Mouse (Mus musculus): ENCODE measurements around the gene 1190007I07Rik. TPM values are rescaled to one million over a fixed set of nuclear protein-coding genes. Genes with fewer than 3 reads are reported as not detected.

1190007I07Rik gene
- polyA plus RNA-seq, 1 experiment from 2014 or later = 38.2 TPM

DNA sequence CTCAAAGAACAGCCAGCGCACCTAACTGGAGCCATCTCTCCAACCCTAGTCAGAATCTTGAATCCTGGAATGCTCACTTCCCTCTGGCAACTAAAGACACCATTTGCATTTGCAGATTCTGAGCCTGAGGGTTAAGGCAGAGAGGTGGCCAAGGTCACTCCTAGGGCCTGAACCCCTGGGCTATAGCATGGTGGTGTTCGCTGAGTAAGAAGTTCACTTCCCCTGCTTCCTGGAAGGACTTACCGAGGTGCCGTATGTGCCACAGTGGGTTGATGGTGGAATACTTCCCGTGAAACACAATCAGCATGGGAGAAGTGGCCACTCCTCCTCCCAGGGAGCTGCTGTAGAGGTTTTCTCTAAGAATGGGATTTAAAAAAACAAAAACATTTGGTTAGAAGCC, 29.6 kb upstream of the 1190007I07Rik start:
- Histone ChIP-seq H3K9ac (ENCODE audit: low read depth, low read length) (no peak overlapping the region), H3K36me3 (ENCODE audit: control insufficient read depth, insufficient read depth, low read length) (peaks cover 11% of the 10 kb centered on the region), H3K27ac (ENCODE audit: low read depth, low read length) (no peak overlapping the region), H3K27me3 (ENCODE audit: control insufficient read depth, insufficient read depth, low read length) (no peaks in the 10 kb centered on the region), H3K4me2 (no peak overlapping the region), H3K4me1 (ENCODE audit: control insufficient read depth, insufficient read depth, low read length) (no peaks in the 10 kb centered on the region), H3K4me3 (ENCODE audit: low read depth, low read length) (no peak overlapping the region), H3K9me3 (replicated peaks; ENCODE audit: control insufficient read depth, low read length) (no peaks in the 10 kb centered on the region)
- ATAC-seq (replicated peaks; ENCODE audit: insufficient number of reproducible peaks, low FRiP score, low TSS enrichment) = no peak
- 58% methylated on average over 5 of the region's 5 CpGs for WGBS (ENCODE audit: insufficient replicate concordance)

DNA sequence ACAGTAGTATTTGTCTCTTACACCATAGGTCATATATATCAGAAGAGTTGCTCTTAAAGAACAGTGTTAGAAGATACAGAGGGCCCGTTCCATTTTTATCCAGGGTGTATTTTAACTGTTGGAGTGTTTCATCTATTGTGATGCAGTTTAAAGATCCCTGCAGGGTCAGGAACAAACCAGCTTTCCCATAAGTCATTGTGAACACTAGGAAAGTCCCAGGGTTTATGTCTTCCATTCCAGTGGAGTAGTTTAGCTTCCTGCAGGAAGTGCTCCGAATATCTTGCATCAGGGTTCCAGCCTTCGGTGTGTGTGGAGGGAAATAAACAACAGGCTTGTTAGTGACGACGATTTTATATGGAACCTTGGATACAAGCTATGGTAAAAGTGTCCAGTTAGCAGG, 28.2 kb upstream of the 1190007I07Rik start:
- H3K27me3 ChIP-seq (ENCODE audit: control insufficient read depth, insufficient read depth, low read length) = no peaks in the 10 kb centered on the region
- WGBS (ENCODE audit: insufficient replicate concordance) = 90% methylated on average over 5 of the region's 5 CpGs
- H3K4me1 ChIP-seq (ENCODE audit: control insufficient read depth, insufficient read depth, low read length) = no peaks in the 10 kb centered on the region
- no peak overlapping the region for H3K4me2 ChIP-seq
- no peaks in the 10 kb centered on the region for H3K9me3 ChIP-seq (replicated peaks; ENCODE audit: control insufficient read depth, low read length)
- peaks cover 14% of the 10 kb centered on the region for H3K36me3 ChIP-seq (ENCODE audit: control insufficient read depth, insufficient read depth, low read length)
- no peak overlapping the region for H3K27ac ChIP-seq (ENCODE audit: low read depth, low read length)
- ATAC-seq (replicated peaks; ENCODE audit: insufficient number of reproducible peaks, low FRiP score, low TSS enrichment) = no peak
- no peak overlapping the region for H3K4me3 ChIP-seq (ENCODE audit: low read depth, low read length)
- H3K9ac ChIP-seq (ENCODE audit: low read depth, low read length) = no peak overlapping the region

DNA sequence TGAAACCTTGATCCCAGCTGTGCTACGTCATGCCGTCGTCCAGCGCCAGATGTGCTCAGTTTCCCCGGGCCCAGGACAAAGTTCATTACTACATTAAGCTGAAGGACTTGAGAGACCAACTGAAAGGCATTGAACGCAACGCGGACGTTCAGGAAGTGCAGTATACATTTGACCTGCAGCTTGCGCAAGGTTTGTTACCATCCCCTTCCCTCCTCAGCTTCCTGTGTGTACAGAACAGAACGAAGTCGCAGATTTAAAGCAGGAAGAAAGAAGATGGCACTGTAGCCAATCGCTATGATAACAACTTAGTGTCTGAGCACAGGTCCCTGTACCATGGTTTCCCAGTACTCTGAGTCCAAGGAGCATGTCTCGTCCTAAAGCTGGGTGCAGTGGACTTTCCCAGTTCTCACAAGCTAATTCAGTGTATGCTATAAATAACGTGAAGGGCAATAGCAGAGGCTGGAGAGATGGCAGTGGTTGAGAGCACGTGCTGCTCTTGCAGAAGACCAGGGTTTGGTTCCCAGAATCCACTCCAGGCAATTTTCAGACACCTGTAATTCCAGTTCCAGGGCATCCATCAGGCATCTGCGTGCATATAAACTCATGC, 24.3 kb upstream of the 1190007I07Rik start:
- H3K36me3 ChIP-seq (ENCODE audit: control insufficient read depth, insufficient read depth, low read length) = peaks cover 32% of the 10 kb centered on the region
- 83% methylated on average over 17 of the region's 17 CpGs for WGBS (ENCODE audit: insufficient replicate concordance)
- H3K9ac ChIP-seq (ENCODE audit: low read depth, low read length) = no peak overlapping the region
- H3K4me1 ChIP-seq (ENCODE audit: control insufficient read depth, insufficient read depth, low read length) = no peaks in the 10 kb centered on the region
- no peak overlapping the region for H3K27ac ChIP-seq (ENCODE audit: low read depth, low read length)
- ATAC-seq (replicated peaks; ENCODE audit: insufficient number of reproducible peaks, low FRiP score, low TSS enrichment) = no peak
- H3K9me3 ChIP-seq (replicated peaks; ENCODE audit: control insufficient read depth, low read length) = no peaks in the 10 kb centered on the region
- H3K4me2 ChIP-seq = no peak overlapping the region
- H3K27me3 ChIP-seq (ENCODE audit: control insufficient read depth, insufficient read depth, low read length) = no peaks in the 10 kb centered on the region
- H3K4me3 ChIP-seq (ENCODE audit: low read depth, low read length) = no peak overlapping the region

DNA sequence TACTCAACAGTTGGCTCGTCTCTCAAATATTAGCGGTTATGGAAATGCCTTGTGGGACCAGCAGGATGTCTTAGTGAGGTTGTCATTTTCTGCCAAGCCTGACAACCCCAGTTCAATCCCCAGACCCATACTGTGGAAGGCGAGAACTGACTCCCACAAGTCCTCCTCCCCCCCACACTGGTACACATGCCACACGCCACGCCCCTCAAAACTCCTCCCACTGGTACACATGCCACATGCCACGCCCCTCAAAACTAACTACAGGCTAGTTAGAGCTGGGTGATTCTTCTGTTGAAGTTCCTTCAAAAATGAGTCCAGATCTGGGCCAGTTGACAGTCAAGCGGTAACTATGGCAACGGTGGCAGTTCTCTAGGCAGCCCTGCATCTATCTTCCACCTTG, 23.1 kb upstream of the 1190007I07Rik start:
- Histone ChIP-seq H3K4me1 (ENCODE audit: control insufficient read depth, insufficient read depth, low read length) (no peaks in the 10 kb centered on the region), H3K27me3 (ENCODE audit: control insufficient read depth, insufficient read depth, low read length) (no peaks in the 10 kb centered on the region), H3K9me3 (replicated peaks; ENCODE audit: control insufficient read depth, low read length) (no peaks in the 10 kb centered on the region), H3K27ac (ENCODE audit: low read depth, low read length) (no peak overlapping the region), H3K4me3 (ENCODE audit: low read depth, low read length) (no peak overlapping the region), H3K36me3 (ENCODE audit: control insufficient read depth, insufficient read depth, low read length) (peaks cover 29% of the 10 kb centered on the region), H3K9ac (ENCODE audit: low read depth, low read length) (no peak overlapping the region), H3K4me2 (no peak overlapping the region)
- WGBS (ENCODE audit: insufficient replicate concordance) = 93% methylated on average over 8 of the region's 8 CpGs
- ATAC-seq (replicated peaks; ENCODE audit: insufficient number of reproducible peaks, low FRiP score, low TSS enrichment) = no peak

DNA sequence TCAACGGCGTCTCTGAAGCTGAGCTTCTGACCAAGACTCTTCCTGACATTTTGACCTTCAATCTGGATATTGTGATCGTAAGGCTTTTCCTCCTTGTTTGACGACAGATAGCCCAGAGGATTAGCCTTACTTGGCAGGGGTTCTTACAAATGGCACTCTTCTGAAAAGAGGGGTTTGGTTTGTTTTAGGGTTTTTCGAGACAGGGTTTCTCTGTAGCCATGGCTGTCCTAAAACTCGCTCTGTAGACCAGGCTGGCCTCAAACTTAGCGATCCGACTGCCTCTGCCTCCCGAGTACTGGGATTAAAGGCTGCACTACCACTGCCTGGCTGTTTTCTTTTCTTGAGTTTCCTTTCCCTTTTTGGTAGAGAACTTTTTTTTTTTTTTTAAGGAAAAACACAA, 18.5 kb upstream of the 1190007I07Rik start:
- H3K4me2 ChIP-seq = no peak overlapping the region
- no peak overlapping the region for H3K27ac ChIP-seq (ENCODE audit: low read depth, low read length)
- no peaks in the 10 kb centered on the region for H3K9me3 ChIP-seq (replicated peaks; ENCODE audit: control insufficient read depth, low read length)
- 91% methylated on average over 8 of the region's 9 CpGs for WGBS (ENCODE audit: insufficient replicate concordance)
- H3K9ac ChIP-seq (ENCODE audit: low read depth, low read length) = no peak overlapping the region
- no peaks in the 10 kb centered on the region for H3K27me3 ChIP-seq (ENCODE audit: control insufficient read depth, insufficient read depth, low read length)
- peaks cover 36% of the 10 kb centered on the region for H3K36me3 ChIP-seq (ENCODE audit: control insufficient read depth, insufficient read depth, low read length)
- H3K4me3 ChIP-seq (ENCODE audit: low read depth, low read length) = no peak overlapping the region
- no peak for ATAC-seq (replicated peaks; ENCODE audit: insufficient number of reproducible peaks, low FRiP score, low TSS enrichment)
- H3K4me1 ChIP-seq (ENCODE audit: control insufficient read depth, insufficient read depth, low read length) = no peaks in the 10 kb centered on the region

DNA sequence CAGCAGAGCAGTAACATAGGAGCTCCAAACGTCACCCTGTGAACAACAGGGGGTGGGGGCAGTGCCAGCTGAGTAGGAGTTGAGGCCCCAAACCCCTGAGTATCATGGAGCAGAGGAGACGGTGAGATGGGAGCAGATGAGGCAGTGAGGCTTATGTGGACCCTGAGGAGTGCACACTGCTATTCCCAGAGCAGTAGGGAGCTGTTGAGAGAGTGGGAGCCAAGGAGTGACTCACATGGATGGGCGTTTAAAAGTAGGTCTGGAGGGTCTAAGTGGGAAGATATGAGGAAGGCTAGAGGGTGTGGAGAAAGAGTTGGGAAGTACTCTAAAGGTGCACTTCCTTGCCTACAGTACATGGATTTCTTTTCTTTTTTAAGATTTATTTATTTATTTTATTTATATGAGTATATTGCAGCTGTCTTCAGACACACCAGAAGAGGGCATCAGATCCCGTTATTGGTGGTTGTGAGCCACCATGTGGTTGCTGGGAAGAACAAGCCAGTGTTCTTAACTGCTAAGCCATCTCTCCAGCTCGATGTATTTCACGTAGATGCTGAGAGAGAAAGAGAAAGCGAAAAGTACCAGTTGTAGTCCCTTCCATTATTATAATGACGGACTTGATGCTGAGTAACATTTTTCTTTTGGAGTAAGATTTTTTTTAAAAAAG, 16.1 kb upstream of the 1190007I07Rik start:
- H3K36me3 ChIP-seq (ENCODE audit: control insufficient read depth, insufficient read depth, low read length) = peaks cover 25% of the 10 kb centered on the region
- ATAC-seq (replicated peaks; ENCODE audit: insufficient number of reproducible peaks, low FRiP score, low TSS enrichment) = no peak
- H3K4me1 ChIP-seq (ENCODE audit: control insufficient read depth, insufficient read depth, low read length) = no peaks in the 10 kb centered on the region
- no peak overlapping the region for H3K4me2 ChIP-seq
- H3K9ac ChIP-seq (ENCODE audit: low read depth, low read length) = no peak overlapping the region
- no peaks in the 10 kb centered on the region for H3K9me3 ChIP-seq (replicated peaks; ENCODE audit: control insufficient read depth, low read length)
- WGBS (ENCODE audit: insufficient replicate concordance) = 92% methylated on average over 8 of the region's 8 CpGs
- H3K4me3 ChIP-seq (ENCODE audit: low read depth, low read length) = no peak overlapping the region
- H3K27me3 ChIP-seq (ENCODE audit: control insufficient read depth, insufficient read depth, low read length) = no peaks in the 10 kb centered on the region
- no peak overlapping the region for H3K27ac ChIP-seq (ENCODE audit: low read depth, low read length)

DNA sequence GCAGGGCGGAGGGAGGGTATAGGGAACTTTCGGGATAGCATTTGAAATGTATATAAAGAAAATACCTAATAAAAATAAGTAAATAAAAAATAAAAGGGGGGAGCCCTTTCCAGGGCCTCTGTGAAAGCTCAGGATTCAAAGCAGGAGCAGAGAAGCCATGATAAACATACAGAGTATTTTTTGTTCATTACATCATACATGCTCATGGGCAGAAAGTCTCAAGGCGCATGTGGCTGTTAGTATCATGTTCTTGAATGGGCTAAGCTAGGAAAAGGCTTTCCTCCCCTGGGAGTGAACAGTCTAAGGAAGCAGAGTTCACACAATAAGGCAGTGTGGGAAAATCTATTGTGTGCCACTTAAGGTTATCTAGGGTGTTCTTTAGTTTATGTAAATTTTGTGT, 13.3 kb upstream of the 1190007I07Rik start:
- H3K27me3 ChIP-seq (ENCODE audit: control insufficient read depth, insufficient read depth, low read length) = no peaks in the 10 kb centered on the region
- WGBS (ENCODE audit: insufficient replicate concordance) = 94% methylated on average over 3 of the region's 3 CpGs
- no peak overlapping the region for H3K9ac ChIP-seq (ENCODE audit: low read depth, low read length)
- H3K9me3 ChIP-seq (replicated peaks; ENCODE audit: control insufficient read depth, low read length) = no peaks in the 10 kb centered on the region
- peaks cover 3% of the 10 kb centered on the region; the same call in 1 of the 2 replicates for H3K4me1 ChIP-seq (ENCODE audit: control insufficient read depth, insufficient read depth, low read length)
- peaks cover 26% of the 10 kb centered on the region for H3K36me3 ChIP-seq (ENCODE audit: control insufficient read depth, insufficient read depth, low read length)
- no peak overlapping the region for H3K4me3 ChIP-seq (ENCODE audit: low read depth, low read length)
- no peak overlapping the region for H3K4me2 ChIP-seq
- H3K27ac ChIP-seq (ENCODE audit: low read depth, low read length) = no peak overlapping the region
- no peak for ATAC-seq (replicated peaks; ENCODE audit: insufficient number of reproducible peaks, low FRiP score, low TSS enrichment)

DNA sequence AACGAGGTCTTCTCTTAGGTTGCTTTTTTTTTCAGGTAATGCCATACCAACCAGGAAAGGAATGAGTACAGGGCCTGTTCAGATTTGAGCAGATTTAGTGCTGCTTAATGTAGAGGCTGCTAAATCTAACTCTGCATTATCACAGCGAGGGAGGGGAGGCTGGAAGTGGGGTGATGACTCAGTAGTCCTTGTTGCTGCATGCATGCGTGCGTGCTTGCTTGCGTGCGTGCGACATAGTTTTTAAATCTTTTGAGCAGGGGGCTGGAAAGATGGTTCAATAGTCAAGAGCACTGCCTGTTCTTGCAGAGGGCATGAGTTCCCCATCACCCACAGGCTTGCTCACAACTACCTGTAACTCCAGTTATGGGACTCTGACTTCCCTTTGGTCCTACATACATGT, 11.3 kb upstream of the 1190007I07Rik start:
- no peak for ATAC-seq (replicated peaks; ENCODE audit: insufficient number of reproducible peaks, low FRiP score, low TSS enrichment)
- 97% methylated on average over 7 of the region's 7 CpGs for WGBS (ENCODE audit: insufficient replicate concordance)
- no peaks in the 10 kb centered on the region for H3K27me3 ChIP-seq (ENCODE audit: control insufficient read depth, insufficient read depth, low read length)
- peaks cover 12% of the 10 kb centered on the region for H3K4me1 ChIP-seq (ENCODE audit: control insufficient read depth, insufficient read depth, low read length)
- H3K36me3 ChIP-seq (ENCODE audit: control insufficient read depth, insufficient read depth, low read length) = peaks cover 19% of the 10 kb centered on the region
- H3K27ac ChIP-seq (ENCODE audit: low read depth, low read length) = no peak overlapping the region
- H3K4me3 ChIP-seq (ENCODE audit: low read depth, low read length) = no peak overlapping the region
- no peak overlapping the region for H3K9ac ChIP-seq (ENCODE audit: low read depth, low read length)
- no peaks in the 10 kb centered on the region for H3K9me3 ChIP-seq (replicated peaks; ENCODE audit: control insufficient read depth, low read length)
- H3K4me2 ChIP-seq = no peak overlapping the region
